Mouse (Mus musculus): ENCODE results near the gene Ankrd35.
A peak's percentile ranks its signal among the peaks of the same experiment; 100 is the strongest.
"Not testable (repeated sequence)": the region's sequence is repeated elsewhere in the genome, so short reads cannot be mapped to it uniquely, and the experiment has no call there.

Gene Ankrd35

GRCm38 (mm10) chr3:96673514-96673913 is 3.6 kb downstream of the Ankrd35 start:
- no peak for DNase-seq (ENCODE audit: low spot score in 2 of 2)

- no peak for DNase-seq (ENCODE audit: low spot score in 2 of 2)
These were observed 4.5 kb downstream of the Ankrd35 start for GRCm38 (mm10) chr3:96674442-96674841.

- DNase-seq (ENCODE audit: low spot score in 2 of 2) = no peak
These were observed 5.2 kb downstream of the Ankrd35 start for GRCm38 (mm10) chr3:96675171-96675570.

GRCm38 (mm10) chr3:96675690-96676089 is 5.8 kb downstream of the Ankrd35 start:
- no peak for DNase-seq (ENCODE audit: low spot score in 2 of 2)

GRCm38 (mm10) chr3:96678456-96678855 is 8.5 kb downstream of the Ankrd35 start:
- no peak for DNase-seq (ENCODE audit: low spot score in 2 of 2)

GRCm38 (mm10) chr3:96679159-96679674 is 9.3 kb downstream of the Ankrd35 start:
- DNase-seq (ENCODE audit: low spot score in 2 of 2) = no peak

GRCm38 (mm10) chr3:96680269-96680956 is 10.5 kb downstream of the Ankrd35 start:
- DNase-seq (ENCODE audit: low spot score in 2 of 2) = no peak

GRCm38 (mm10) chr3:96683496-96683895 is 13.6 kb downstream of the Ankrd35 start:
- DNase-seq (ENCODE audit: low spot score in 2 of 2) = no peak

GRCm38 (mm10) chr3:96684151-96684821 is 14.4 kb downstream of the Ankrd35 start:
- no peak for DNase-seq (ENCODE audit: low spot score in 2 of 2)

GRCm38 (mm10) chr3:96684822-96685156 is 14.9 kb downstream of the Ankrd35 start:
- DNase-seq (ENCODE audit: low spot score in 2 of 2) = no peak

GRCm38 (mm10) chr3:96686057-96686456 is 16.1 kb downstream of the Ankrd35 start:
- DNase-seq (ENCODE audit: low spot score in 2 of 2) = not testable (repeated sequence)

- DNase-seq (ENCODE audit: low spot score in 2 of 2) = no peak
These were observed 18.9 kb downstream of the Ankrd35 start for GRCm38 (mm10) chr3:96688854-96689253.

- DNase-seq (ENCODE audit: low spot score in 2 of 2) = no peak
These were observed 20.4 kb downstream of the Ankrd35 start for GRCm38 (mm10) chr3:96690298-96690697.

GRCm38 (mm10) chr3:96692506-96692905 is 22.6 kb downstream of the Ankrd35 start:
- no peak for DNase-seq (ENCODE audit: low spot score in 2 of 2)

GRCm38 (mm10) chr3:96693579-96693978 is 23.6 kb downstream of the Ankrd35 start:
- no peak for DNase-seq (ENCODE audit: low spot score in 2 of 2)

GRCm38 (mm10) chr3:96696198-96696765 is 26.4 kb downstream of the Ankrd35 start, which contains the start of gene Pias3:
Gene Pias3, plus strand, starts transcription at chr3:96696384.
- peak; percentile 70 to 83 for DNase-seq (ENCODE audit: low spot score in 2 of 2)

GRCm38 (mm10) chr3:96696766-96697732 is 27.1 kb downstream of the Ankrd35 start:
- DNase-seq (ENCODE audit: low spot score in 2 of 2) = peak; percentile 86 to 93

GRCm38 (mm10) chr3:96698993-96699690 is 29.2 kb downstream of the Ankrd35 start:
- DNase-seq (ENCODE audit: low spot score in 2 of 2) = no peak

- DNase-seq (ENCODE audit: low spot score in 2 of 2) = no peak
These were observed 30.4 kb downstream of the Ankrd35 start for GRCm38 (mm10) chr3:96700376-96700775.

- DNase-seq (ENCODE audit: low spot score in 2 of 2) = no peak
These were observed 31.1 kb downstream of the Ankrd35 start for GRCm38 (mm10) chr3:96701003-96701402.

GRCm38 (mm10) chr3:96704778-96705177 is 34.8 kb downstream of the Ankrd35 start:
- DNase-seq (ENCODE audit: low spot score in 2 of 2) = peak in 1 of 2 experiments; percentile 80
